Mouse (Mus musculus): ENCODE measurements around the gene Asl.
A peak's percentile ranks its signal among the peaks of the same experiment; 100 is the strongest.

Asl gene

DNA sequence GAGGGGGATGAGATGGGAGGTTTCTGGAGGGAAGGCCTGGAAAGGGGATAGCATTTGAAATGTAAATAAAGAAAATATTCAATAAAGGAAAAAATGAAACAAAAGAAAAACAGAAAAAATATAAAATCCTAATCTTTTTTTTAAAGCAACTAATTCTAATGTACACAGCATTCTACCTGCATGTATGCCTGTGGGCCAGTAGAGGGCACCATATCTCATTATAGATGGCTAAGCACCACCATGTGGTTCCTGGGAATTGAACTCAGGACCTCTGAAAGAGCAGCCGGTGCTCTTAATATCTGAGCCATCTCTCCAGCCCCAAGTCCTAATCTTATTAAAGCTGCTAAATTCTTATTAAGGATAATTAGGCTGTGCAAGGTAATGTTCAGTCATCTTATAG lies 21.7 kb downstream of the Asl start:
- DNase-seq (ENCODE audit: low spot score in 2 of 2), result no peak

DNA sequence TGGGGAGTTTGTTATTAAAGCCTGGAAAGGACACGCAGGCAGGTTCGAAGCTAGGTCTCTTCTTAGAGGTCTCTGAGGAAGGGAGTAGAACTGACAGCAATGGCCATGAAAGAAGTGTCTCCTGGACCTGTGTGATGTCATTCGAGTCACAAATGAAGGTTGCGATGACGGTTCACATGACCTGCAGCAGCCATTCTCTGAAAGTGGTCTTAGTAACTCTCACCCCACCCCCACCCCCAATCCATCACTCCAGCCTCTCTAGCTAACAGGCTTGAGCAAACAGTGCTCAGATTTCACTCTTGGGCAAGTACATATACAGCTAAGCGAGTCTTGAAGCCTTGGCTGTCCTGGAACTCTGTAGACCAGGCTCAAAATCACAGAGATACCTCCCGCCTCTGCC lies 25.8 kb downstream of the Asl start:
- DNase-seq (ENCODE audit: low spot score in 2 of 2), result no peak

DNA sequence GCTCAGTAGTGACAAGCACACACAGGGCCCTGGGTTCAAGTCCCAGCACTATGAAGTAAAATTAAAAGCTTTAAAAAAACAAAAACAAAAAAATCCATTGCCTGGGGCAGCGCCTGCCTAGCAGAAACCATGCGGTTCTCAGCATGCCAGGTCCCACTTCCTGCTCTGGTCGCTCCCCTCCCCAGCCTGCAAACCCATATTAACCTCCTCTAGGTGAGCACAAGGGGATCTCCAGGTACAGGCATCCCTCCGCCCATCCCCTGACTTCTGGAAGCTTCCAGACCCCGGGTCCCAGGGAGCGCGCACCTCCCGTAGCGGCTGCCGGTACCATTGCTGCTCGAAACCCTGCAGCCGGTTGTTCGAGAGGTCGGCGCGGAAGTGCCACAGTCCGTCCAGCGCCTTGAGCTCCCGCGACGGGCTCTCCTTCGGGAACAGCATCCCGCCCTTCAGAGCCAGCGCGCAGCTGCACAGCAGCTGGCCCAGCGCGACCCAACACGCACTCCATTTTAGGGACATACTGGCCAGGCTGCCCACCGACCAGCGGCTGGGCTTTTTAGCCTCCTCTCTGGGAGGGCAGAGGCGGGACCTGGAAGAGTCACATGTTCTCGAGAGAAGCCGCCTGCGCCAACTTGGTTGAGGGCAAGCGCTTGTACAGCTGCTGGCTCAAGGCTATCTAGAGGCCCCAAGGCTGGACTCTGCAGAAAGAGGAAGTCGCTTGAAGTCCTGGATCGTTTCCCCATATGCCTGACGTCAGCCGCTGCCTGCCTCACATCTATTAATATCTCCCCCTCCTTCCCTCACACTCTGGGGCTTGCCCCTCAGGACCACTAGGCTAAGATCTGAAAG lies 26.5 kb downstream of the Asl start, which contains the start of gene Gusb:
Gusb (minus strand) TSS at position 749 of the 846 bp plus-strand sequence.
- DNase-seq (ENCODE audit: low spot score in 2 of 2), result peak; percentile 70 to 71

DNA sequence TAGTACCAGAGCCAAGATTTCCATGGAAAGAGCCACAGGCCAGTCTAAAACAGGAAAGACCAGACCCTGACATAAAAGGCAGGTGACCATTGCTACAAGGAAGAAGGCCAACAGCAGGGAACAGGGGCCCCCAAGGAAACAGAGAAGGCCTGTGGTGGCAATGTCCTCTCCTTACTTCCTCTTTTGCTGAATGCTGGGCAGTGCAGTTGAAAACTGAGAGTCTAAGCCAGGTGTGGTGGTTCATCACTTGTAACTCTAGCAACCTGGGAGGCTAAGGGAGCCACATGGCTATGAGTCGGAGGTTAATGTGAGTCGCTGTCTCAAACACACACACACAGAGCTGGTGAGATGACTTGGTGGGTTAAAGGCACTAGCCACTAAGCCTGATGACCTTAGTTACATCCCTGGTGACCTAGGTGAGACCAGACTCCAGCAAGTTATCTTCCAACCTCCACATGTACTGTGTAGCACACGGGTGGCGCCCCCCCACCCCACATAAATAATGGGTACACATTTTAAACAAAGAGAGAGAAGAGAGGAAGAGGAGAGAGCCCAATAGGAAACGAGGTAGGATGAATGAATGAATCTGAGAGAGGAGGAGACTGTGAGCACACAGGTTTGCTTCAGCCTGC lies 27.6 kb downstream of the Asl start:
- DNase-seq (ENCODE audit: low spot score in 2 of 2), result no peak

DNA sequence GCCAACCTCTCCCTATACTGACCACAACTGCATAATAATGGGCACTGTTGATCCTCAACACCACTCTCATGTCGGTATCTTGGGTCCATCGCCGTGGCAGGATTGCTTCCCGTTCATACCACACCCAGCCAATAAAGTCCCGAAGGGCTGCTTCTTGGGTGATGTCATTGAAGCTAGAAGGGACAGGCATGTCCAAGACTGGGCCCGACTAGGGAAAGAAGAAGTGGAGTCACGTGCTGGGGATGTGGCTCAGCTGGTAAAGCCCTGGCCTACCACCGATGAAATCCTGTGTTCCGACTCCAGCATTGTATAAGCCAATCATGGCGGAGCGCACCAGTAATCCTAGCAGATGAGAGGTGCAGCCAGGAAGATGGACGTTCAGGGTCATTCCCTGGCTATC lies 28.3 kb downstream of the Asl start:
- no peak for DNase-seq (ENCODE audit: low spot score in 2 of 2)

DNA sequence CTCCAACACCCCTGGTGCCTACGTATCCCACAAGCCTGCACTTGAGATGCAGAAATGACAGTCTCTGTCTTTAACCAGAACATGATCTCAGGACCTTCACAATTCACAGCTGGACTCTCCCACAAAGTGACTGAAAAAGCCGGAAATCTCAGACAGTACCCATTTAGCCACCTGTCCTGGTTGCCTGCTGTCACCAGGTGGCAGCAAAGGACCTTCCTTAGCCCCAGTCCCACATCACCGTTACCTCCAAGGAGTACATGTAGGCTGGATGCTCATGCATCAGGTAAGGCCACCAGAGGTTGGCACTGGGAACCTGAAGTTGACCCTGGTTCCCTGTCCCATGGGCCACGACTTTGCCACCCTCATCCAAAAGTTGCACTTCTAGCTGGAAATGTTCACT lies 29.9 kb downstream of the Asl start:
- peak in 1 of 2 experiments; percentile 37 for DNase-seq (ENCODE audit: low spot score in 2 of 2)

DNA sequence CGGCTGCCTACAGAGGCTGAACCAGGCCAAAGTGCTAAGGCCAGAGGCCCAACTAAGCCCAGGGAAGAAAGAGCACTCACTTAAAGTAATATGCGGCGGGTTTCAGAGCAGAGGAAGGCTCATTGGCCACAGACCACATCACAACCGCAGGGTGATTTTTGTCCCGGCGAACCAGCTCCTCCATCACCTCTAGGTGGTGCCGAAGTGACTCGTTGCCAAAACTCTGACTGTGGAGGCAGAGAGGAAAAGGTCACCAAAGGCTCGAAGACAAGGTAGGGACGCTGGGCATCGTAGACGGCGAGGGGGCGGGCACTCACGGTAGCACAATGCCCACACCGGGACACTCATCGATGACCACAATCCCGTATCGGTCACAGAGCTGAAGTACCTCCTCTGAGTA lies 31.3 kb downstream of the Asl start:
- DNase-seq (ENCODE audit: low spot score in 2 of 2), result no peak

DNA sequence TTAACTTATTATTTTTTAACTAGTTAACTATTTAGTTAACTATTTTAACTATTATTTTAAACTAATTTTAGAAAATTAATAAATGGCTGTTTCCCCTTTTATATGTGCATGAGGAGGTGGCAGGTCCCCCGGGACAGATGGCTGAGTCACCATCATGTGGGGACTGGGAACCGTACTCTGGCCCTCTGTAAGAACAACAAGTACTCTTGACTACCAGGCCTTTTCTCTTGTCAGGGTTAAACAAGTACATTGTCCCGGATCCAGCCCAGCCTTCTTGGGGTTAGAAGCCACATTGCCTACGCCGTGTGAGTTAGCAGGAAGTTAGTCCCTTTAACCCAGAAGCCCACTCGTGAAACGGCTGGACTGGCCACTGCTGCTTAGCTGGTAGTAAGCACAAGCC lies 34.1 kb downstream of the Asl start:
- no peak for DNase-seq (ENCODE audit: low spot score in 2 of 2)

DNA sequence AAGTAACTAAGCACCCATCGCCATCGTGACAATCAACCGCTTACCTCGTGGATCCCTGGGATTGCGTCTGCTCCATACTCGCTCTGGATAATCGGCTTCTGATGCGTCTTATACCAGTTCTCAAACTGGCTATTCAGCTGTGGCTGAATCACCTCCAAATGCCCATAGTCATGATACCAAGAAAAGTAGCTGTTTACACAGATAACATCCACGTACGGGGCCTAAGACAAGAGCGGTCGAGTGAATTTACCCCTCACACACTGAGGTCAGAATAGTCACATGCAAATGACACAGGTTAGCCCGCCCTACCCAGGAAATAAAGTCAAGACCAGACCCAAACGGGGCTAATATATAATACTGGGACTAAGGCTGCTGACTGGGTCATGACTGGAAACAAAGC lies 35.7 kb downstream of the Asl start:
- no peak for DNase-seq (ENCODE audit: low spot score in 2 of 2)

DNA sequence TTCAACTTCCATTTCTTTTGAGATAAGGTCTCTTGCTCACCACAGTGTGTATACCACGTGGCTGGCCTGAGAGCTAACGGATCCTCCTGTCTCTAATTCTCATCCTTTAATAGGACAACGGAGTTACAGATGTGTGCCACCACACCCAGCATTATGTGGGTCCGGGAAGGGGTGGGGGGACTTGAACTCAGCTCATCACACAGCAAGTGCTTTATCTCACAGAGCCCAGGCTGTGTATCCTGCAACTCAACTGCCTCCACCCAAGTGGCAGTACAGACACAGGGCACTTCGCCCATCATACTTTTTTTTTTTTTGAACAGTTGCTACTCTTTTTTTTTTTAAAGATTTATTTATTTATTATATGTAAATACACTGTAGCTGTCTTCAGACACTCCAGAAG lies 37.1 kb downstream of the Asl start:
- DNase-seq (ENCODE audit: low spot score in 2 of 2), result no peak

DNA sequence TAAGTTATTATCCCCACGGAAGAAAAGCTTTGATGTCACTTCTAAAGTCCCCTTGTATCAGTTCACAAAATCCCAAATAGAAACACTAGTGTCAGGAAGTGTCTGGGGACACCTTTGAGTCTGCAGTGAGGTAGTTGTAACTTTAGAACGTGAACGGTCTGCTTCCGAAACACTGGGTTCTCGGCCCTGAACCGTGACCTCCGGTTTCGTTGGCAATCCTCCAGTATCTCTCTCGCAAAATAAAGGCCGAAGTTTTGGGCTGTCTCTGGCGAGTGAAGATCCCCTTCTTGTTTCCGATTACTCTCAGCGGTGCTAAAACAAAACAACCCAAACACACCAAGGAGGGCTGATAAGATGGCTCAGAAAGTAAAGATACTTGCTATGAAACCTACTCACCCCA lies 39.7 kb downstream of the Asl start:
- DNase-seq (ENCODE audit: low spot score in 2 of 2), result no peak

DNA sequence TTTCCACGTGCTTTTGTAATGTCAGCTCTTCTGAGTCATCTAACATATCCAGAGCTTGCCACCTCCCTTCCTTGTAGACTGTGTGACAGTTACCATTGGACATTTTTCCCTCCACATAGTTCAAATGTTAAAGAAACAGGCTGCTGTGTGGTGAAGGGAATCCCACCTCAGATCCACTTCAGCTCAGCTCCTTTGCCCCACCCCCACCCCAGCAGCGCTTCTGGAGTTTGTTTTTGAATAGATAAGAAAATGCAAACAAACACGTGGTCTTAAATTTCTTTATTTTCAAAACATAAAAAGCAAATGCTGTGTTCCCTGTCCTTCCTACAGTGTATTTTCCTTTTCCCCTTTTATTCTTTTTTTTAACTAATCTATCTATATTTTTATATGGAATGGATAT lies 48.8 kb downstream of the Asl start:
- DNase-seq (ENCODE audit: low spot score in 2 of 2), result no peak

DNA sequence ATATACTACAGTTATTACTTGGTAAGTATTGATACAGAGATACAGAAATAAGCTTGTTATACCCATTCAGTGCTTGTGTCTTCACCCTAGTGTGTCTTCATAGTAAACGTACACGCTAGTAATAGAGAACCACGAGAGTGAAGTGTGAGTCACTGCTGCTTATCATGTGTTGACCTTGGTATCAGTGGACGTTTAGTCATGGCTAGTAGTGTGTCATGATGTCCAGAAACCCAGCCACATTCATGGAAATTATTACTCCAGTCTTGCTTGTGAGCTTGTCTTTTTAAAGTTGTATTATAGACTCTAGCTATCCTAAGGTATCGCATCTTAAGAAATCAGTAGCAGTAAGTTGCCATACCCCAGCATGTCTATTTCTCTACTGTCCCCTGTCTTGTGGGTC lies 50.4 kb downstream of the Asl start:
- no peak for DNase-seq (ENCODE audit: low spot score in 2 of 2)

DNA sequence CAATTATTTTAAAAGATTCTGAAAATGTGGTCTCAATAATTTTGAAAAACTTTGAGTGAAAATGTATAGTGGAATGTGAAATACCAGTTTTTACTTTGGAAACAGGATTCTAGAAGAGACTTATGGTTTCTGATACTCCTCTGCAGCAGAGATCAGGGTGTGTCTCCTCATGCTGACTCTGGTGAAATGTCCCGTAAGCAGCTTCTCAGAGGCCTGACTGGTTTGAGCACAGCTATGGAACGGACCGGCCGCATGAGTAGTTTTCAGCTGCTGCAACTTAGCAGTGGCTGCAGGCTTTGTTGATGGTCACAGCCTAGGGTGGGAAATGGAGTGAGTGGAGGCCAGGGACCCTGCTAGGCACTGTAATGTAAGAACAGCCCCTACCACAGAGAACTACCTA lies 51.3 kb downstream of the Asl start:
- DNase-seq (ENCODE audit: low spot score in 2 of 2), result no peak

DNA sequence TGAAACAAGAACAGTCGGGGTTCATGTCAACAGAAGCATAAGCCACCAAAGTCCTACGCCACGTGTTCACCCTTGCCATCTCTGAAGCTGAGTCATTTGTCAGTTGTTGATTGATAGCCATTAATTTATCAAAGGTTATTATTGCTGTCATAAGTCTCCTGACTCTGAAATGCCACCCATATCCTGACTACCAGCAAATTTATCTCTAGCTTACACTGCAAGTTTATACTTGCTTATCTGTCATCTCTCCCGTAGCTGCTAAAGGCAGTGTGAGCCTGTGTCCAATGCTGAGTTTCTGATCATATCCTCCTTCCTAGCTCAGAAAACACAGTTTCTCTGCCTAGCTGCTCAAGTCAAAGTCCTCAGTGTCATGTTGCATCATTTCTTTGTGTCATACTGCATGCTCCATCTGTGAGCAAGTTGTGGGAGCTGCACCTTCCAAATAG lies 54.2 kb downstream of the Asl start:
- DNase-seq (ENCODE audit: low spot score in 2 of 2), result no peak

DNA sequence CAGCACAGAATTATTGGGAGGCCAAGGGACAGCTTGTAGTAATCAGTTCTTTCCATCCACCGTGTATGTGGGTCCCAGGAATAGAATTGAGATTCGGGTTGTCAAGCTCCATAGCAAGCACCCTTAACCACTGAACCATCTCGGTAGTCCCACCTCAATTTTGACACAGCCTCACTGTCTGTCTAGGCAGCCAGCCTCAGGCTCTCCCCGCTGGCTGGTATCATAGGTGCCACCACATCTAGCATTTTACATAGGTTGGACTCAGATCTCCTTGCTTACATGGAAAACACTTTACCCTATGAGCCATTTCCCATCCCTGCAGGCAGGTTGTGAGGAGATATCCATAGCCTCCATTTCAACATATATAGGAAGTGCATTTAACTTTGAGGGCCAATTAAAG lies 54.7 kb downstream of the Asl start:
- no peak for DNase-seq (ENCODE audit: low spot score in 2 of 2)

DNA sequence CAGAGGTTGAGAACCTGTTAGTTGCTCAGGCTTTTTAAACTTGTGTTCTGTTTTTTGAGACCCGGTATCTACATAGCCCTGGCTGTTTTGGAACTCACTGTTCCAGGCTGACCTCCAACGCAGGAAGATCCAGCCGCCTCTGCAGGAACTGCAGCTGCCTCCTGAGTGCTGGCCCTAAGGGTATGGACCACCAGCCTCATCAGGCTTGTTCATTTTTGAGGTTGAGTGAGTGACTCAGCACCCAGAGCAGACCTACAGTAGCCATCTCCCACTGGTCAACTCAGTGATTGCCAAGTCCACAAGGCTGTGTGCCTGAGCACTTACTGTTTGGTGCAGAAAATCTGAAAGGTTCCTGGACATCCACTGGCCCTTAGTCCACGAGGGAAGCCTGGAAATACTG lies 57.6 kb downstream of the Asl start:
- no peak for DNase-seq (ENCODE audit: low spot score in 2 of 2)

DNA sequence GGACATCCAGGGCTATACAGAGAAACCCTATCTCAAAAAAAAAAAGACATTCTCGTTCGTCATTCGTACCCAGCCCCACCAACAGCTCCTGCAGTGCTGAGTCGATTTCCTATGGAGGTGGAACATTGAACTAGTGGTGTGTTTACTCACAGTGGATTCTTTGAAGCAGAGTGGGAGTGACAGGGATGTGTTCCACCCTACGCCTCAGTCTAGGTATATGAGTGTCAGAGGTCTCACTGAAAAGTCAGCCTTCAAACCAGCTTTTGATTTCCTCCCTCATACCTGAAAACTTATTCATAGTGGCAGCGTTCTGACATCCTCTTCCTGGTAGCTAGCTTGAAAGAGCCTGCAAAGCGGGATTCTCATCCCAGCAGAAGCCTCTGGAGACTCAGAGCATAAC lies 60.6 kb downstream of the Asl start:
- DNase-seq (ENCODE audit: low spot score in 2 of 2), result no peak

DNA sequence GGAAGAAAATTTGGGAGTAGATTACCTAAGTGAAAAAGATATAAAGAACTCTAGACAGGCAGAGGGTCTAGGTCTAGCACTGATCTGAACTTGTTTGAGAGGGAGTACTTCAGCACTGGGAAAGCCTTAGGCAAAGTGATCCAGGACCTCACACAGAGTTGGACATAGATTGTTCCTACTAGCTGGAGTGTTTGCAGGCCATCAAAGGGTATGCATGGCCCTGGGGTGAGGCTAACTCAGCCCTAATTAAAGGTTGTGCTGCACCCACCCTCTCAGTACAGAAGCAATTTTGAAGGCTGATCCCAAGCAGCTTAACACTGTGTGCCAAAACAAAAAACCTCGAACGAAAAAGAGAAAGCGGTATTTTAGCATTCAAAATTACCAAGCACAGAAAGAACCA lies 62.6 kb downstream of the Asl start:
- DNase-seq (ENCODE audit: low spot score in 2 of 2), result no peak

DNA sequence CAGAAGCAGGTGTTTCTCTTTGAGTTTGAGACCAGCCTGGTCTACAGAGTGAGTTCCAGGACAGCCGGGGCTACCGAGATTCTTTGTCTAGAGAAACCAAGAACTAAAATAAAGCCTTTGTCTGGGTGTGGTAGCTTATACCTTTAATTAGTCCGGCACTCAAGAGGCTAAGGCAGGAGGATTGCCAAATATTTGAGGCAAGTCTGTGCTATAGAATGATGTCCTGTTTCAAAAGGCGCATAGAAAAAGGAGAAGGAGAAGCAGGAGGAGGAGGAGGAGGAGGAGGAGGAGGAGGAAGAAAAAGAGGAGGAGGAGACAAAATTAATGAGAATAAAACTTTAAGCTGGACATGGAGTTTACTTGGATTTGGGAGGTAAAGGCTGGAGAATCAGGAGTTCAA lies 65.8 kb downstream of the Asl start:
- DNase-seq (ENCODE audit: low spot score in 2 of 2), result no peak
